Mouse (Mus musculus) embryonic fibroblast, embryonic 13.5 days (primary cell): ENCODE data around the gene Siglecf.

Experiments
- CTCF ChIP-seq: IDR thresholded peaks from 2 replicates; pipeline ENCODE4 v1.5.1; 2011; ENCODE audit warnings: mild to moderate bottlenecking, control low read depth, low read length, moderate library complexity, borderline replicate concordance; ENCODE audit not compliant: insufficient read depth
- POLR2A ChIP-seq: IDR thresholded peaks from 2 replicates; pipeline ENCODE4 v1.6.1; 2011; ENCODE audit warnings: low read depth, mild to moderate bottlenecking, control low read depth, low read length, moderate library complexity

- TF ChIP-seq CTCF (no peak), POLR2A (no peak)
Measured at GRCm38 (mm10) chr7:43346571-43346970, 4.6 kb upstream of the Siglecf start.
